ENCODE assay signal across 8 mouse cellular contexts in genomic region chr10:43723615-43723937, GRCm38 (mm10).
A peak's percentile ranks its signal among the peaks of the same experiment; 100 is the strongest.
DNase-seq lines count a peak whose midpoint lies in the region; TF ChIP-seq lines count a peak whose summit lies in the region.

No protein-coding gene starts in this region.

- H3K4me3 ChIP-seq in kidney, adult 2 months (ENCODE audit: insufficient read depth, low read depth, low read length), result peak overlapping the region; percentile 21
- peak overlapping the region; percentile 45 for H3K4me3 ChIP-seq in brown adipose tissue, adult 24 weeks (ENCODE audit: insufficient read depth, low read depth, low read length)
- peak overlapping the region; percentile 51 for H3K4me3 ChIP-seq in hindbrain, embryonic 10.5 days
- H3K4me3 ChIP-seq in midbrain, embryonic 10.5 days, result peak overlapping the region; percentile 52

- TF ChIP-seq CTCF in kidney, adult 2 months (conservative IDR thresholded peaks at IDR 0.05; ENCODE audit: insufficient read depth, insufficient read length, low read depth, low read length), result no peak

- H3K27ac ChIP-seq in kidney, adult 2 months (ENCODE audit: insufficient read depth, low read depth, low read length), result peak overlapping the region; percentile 92
- H3K27ac ChIP-seq in brown adipose tissue, adult 24 weeks (replicated peaks; ENCODE audit: low read depth, low read length), result no peak overlapping the region
- peak overlapping the region; percentile 85 for H3K27ac ChIP-seq in hindbrain, embryonic 10.5 days
- peak overlapping the region; percentile 82 for H3K27ac ChIP-seq in midbrain, embryonic 10.5 days (replicated peaks)

- H3K27me3 ChIP-seq in kidney, adult 2 months (replicated peaks; ENCODE audit: control insufficient read depth, insufficient read depth, low read length), result no peaks in the 10 kb centered on the region
- H3K27me3 ChIP-seq in hindbrain, embryonic 10.5 days (ENCODE audit: insufficient read depth, poor library complexity, severe bottlenecking), result peaks cover 15% of the 10 kb centered on the region; the same call in 1 of the 2 replicates
- peaks cover 15% of the 10 kb centered on the region for H3K27me3 ChIP-seq in midbrain, embryonic 10.5 days (ENCODE audit: low read depth, poor library complexity, severe bottlenecking)

- 5% methylated on average over 12 of the region's 12 CpGs for whole genome bisulfite sequencing in kidney, adult 2 months
- under 1% methylated on average over 12 of the region's 12 CpGs for WGBS in hindbrain, embryonic 10.5 days
- under 1% methylated on average over 12 of the region's 12 CpGs for WGBS in midbrain, embryonic 10.5 days

- no peak for TF ChIP-seq POLR2A in kidney, adult 2 months (IDR thresholded peaks at IDR 0.05; ENCODE audit: low read depth, low read length)

- no peak for DNase-seq in kidney, adult 2 months
- no peak for DNase-seq in kidney, adult 9 months
- DNase-seq in hindbrain, embryonic 10.5 days (ENCODE audit: low spot score), result no peak
- DNase-seq in midbrain, embryonic 10.5 days (ENCODE audit: low spot score), result no peak
- no peak for DNase-seq in gastrocnemius, postnatal 10 days
- no peak for DNase-seq in cerebellum, postnatal 10 days
- DNase-seq in adrenal gland, postnatal 25 days, result no peak

- H3K4me1 ChIP-seq in kidney, adult 2 months (ENCODE audit: control insufficient read depth, insufficient read depth, low read length), result no peaks in the 10 kb centered on the region; the same call in 1 of the 2 replicates
- H3K4me1 ChIP-seq in brown adipose tissue, adult 24 weeks (ENCODE audit: control insufficient read depth, insufficient read depth, insufficient read length, low read length), result no peaks in the 10 kb centered on the region
- peaks cover 29% of the 10 kb centered on the region for H3K4me1 ChIP-seq in hindbrain, embryonic 10.5 days (replicated peaks)
- H3K4me1 ChIP-seq in midbrain, embryonic 10.5 days, result peaks cover 26% of the 10 kb centered on the region

- H3K9me3 ChIP-seq in hindbrain, embryonic 10.5 days, result no peaks in the 10 kb centered on the region
- no peaks in the 10 kb centered on the region for H3K9me3 ChIP-seq in midbrain, embryonic 10.5 days (replicated peaks)

- no peaks in the 10 kb centered on the region for H3K36me3 ChIP-seq in kidney, adult 2 months (ENCODE audit: control insufficient read depth, insufficient read depth, low read length)
- H3K36me3 ChIP-seq in hindbrain, embryonic 10.5 days, result no peaks in the 10 kb centered on the region
- no peaks in the 10 kb centered on the region for H3K36me3 ChIP-seq in midbrain, embryonic 10.5 days
